Mouse (Mus musculus) heart, embryonic 11.5 days (tissue): Measurements from ENCODE around the gene Ugt2b36. TPM values are rescaled to one million over a fixed set of nuclear protein-coding genes. Genes with fewer than 3 reads are reported as not detected.

ENCODE experiments used
- polyA plus RNA-seq: library from polyadenylated mRNA; unstranded; fragments of >200 nt; fragmentation: Nextera tagmentation; extraction: Ambion mirVana; gene quantifications from 2 replicates; pipeline ENCODE4 v1.2.1, GENCODE M21; 2014

The Ugt2b36 gene
- polyA plus RNA-seq, 1 experiment from 2014 or later = not detected

Other genes starting within 250 kb of the Ugt2b36 start
- 0.07 and 0.59 TPM in 2 replicates for gene Ugt2b34, start 185.6 kb downstream of the Ugt2b36 start, polyA plus RNA-seq
- gene Ugt2b1, start 166.0 kb downstream of the Ugt2b36 start, polyA plus RNA-seq = not detected in 2 replicates
- gene Ugt2b35, start 91.7 kb downstream of the Ugt2b36 start, polyA plus RNA-seq = not detected in 2 replicates
- gene Ugt2b5, start 47.8 kb upstream of the Ugt2b36 start, polyA plus RNA-seq = not detected in 2 replicates
- gene Ugt2b37, start 162.2 kb upstream of the Ugt2b36 start, polyA plus RNA-seq = not detected in 2 replicates
- gene Ugt2a3, start 244.6 kb upstream of the Ugt2b36 start, polyA plus RNA-seq = not detected in 2 replicates